Mouse (Mus musculus) thymus, postnatal 36 days (tissue): ENCODE measurements around the gene Dnm3.

Experiments used
- DNase-seq, 2 experiments: peaks; one replicate each; pipeline ENCODE4 v3.0.0; 2022; ENCODE audit warnings: mixed read lengths in 2 of 2

Gene Dnm3

GRCm38 (mm10) chr1:162323142-162323541, 154.7 kb downstream of the Dnm3 start:
- DNase-seq: no peak

- DNase-seq: no peak
Observed at GRCm38 (mm10) chr1:162313451-162314276, 164.2 kb downstream of the Dnm3 start.

DNA sequence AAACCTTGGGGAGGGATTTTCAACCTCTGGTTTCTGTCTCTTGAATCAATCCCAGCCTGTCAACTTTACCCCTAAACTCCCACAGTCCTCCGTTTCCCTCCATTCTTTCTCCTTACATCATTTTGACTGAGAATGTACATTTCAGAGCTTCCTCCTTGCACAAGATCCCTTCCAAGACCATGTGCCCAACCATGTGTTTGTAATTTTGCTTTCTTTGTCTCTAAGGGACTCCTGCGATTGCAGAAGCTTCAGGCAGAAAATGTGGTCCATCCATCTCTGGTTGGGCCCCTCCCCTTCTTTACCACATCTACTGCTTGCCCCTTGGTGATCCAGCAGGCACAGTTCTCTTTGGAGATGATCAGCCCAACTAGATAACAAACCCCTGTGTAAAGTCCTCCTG, 165.2 kb downstream of the Dnm3 start:
- DNase-seq: no peak

DNA sequence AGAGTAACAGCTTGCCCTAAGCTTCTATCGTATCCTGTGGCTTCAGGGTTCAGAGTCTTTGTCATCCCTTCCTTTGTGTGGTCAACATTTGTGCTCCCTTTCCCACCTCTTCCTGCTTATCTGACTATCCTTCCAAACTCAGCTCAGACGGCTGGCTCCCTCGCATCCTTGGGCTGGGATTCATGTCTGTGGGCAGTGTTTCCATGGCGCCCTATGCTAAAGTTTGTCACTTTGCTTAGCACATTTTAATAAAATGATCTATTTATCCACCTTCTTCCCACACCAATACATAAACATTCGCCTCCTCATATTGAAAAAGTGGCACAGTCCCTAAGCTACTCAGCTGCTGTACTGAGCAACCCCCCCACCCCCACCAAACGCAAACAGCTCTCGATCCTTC, 165.7 kb downstream of the Dnm3 start:
- no peak for DNase-seq

GRCm38 (mm10) chr1:162305247-162305646, 172.6 kb downstream of the Dnm3 start:
- no peak for DNase-seq

GRCm38 (mm10) chr1:162302480-162302879, 175.4 kb downstream of the Dnm3 start:
- no peak for DNase-seq

GRCm38 (mm10) chr1:162299558-162300319, 178.1 kb downstream of the Dnm3 start:
- DNase-seq: no peak

GRCm38 (mm10) chr1:162298527-162298926, 179.3 kb downstream of the Dnm3 start:
- DNase-seq: no peak

DNA sequence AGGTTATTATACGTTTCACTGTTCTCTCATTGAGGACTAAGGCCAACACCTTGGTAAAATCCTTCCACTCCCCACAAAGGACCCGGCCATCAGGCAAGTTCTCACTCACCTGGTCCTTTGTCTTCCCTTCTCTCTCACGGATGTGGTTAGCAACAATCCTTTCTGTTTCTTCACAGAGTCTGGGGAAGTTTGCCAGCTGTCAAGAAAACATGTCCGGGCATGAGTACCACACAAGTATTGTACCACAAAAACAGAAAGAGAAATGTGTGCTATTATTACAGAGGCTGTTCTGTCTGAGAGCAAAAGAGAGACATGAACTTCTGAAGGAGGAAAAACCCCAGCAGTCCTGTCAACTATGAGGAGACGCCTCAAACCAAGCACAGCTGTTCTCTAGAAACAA, 182.4 kb downstream of the Dnm3 start:
- peak; percentile 15 to 35 for DNase-seq

DNA sequence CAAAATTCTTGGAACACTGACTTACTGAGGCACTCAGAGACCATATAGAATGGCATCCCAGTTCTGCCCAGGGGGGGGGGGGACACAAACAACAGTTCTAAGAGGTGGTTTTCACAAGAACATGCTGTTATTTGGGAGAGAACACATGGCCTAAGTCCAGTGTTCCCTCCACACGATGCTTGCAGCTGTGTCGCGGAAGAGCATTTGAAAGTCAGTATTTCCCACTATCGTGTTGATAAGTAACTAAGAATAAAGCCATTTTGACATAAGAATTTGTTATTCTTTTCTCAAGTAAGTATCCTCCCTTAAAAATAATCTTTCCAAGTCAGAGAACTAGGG, 183.3 kb downstream of the Dnm3 start:
- DNase-seq: no peak

- no peak for DNase-seq
Observed at GRCm38 (mm10) chr1:162293732-162294571, 183.9 kb downstream of the Dnm3 start.

- DNase-seq: peak; percentile 16 to 30
Observed at GRCm38 (mm10) chr1:162286910-162287309, 190.9 kb downstream of the Dnm3 start.

DNA sequence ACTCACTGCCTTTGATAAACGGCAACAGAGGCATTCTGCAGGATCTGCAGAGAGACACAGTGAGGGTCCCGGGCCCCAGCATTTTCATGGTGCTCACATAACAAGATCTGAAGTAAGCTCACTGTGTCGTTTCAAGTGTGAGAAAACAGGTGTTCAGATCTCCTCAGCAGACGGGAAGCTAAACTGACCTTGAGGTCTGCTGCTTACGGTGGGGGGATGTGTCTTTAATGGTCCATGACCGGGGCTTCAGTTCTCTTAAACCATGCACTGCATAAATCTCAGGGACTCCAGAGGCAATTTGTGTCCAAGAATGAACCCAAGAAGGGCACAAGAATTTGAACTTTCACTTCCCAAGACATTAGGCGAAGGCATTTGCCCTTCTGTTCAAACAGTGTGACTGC, 195.9 kb downstream of the Dnm3 start:
- DNase-seq: peak in 1 of 2 experiments; percentile 11

- DNase-seq: no peak
Observed at GRCm38 (mm10) chr1:162280052-162280451, 197.8 kb downstream of the Dnm3 start.

- DNase-seq: no peak
Observed at GRCm38 (mm10) chr1:162276011-162276410, 201.8 kb downstream of the Dnm3 start.

DNA sequence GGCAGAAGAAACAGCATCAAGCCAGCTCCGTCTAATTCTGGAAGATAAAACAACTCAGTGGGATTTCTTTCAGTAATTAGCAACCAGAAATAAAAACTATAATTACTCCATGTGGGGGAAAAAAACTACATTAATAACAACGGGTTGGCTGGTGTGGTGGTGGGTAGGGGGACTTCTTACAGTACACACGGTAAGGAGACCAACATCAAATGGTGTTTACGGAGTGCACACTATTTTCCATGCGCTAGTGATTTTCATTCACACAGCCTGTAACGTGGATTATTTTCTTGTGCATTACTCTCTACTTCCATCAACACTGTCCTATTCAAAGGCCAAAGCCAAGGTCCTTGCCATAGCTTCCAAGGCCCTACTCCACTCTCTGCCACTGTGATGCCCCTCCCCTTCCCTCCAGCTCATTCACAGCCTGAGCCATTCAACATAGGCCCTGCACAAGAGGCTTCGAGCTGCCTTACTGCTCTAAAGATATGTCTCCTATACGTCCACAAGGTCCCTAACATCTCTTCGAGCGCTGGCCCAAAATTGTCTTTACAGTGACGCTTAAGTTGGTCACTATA, 203.1 kb downstream of the Dnm3 start:
- DNase-seq: no peak

DNA sequence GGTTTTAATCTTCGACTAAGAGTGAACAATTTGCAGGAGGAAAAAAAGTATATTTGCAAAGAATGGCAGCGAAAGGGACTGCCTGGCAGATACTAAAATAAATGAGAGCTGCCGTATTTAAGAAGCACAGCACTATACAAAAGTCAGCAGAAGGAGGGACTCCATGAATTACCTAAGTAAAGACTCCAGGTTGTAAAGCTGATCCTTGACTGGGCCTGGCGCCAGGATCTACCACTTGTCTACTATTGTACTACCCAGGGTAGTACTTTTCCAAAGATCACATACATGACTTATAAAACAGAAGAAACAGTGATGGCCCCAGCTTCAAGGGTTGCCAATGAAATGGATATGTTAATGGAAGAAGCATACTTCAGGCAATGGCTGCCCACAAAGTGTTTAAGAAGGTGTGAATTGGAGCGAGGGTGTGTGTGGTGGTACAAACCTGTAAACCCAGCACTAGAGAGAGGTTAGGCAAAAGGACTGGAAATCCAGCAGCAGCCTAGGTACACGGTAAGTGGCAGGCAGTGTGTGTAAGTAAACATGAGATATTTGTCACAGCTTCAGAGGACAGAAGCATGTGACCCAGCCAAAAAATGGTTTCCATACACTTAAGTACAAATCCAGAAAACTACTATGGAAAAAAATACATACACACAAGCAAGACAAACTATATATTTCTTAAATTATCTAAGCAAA, 220.8 kb downstream of the Dnm3 start:
- DNase-seq: no peak

DNA sequence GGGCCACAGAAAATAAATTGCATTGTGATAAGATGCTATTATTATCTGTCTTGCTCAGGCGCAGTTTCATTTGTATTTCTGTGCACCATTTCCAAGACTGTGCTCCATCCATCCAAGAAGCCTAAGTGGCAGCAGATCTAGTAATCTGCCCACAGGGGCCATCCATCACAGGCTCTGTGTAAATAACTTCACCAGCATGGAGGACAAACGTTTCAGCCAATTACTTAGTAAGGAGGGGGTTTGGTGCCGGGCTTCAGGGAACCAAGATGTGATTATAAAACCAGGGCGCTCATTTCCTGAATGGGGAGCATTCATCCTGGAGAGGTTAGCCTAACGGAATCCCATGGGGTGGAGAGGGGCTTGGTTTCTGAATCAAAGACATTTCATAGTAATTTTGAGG, 222.9 kb downstream of the Dnm3 start:
- no peak for DNase-seq

- no peak for DNase-seq
Observed at GRCm38 (mm10) chr1:162253971-162254641, 223.7 kb downstream of the Dnm3 start.

DNA sequence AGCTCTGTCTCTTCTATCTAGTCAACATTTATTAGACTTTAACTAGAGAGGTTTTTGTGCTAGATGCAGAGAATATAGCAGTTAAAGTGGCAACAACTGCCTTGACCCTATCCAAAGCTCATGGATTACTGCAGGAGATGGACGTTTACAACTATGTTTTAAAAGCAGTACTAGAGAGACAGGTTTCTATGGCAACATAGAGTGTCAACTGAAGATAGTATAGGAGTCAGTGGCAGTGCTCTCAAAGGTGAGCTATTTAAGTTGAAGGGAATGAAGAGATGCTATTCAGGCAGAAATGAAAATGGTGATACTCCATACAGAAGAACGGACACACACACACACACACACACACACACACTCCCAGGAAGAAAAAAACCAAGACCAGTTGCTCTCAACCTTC, 225.0 kb downstream of the Dnm3 start:
- DNase-seq: no peak

DNA sequence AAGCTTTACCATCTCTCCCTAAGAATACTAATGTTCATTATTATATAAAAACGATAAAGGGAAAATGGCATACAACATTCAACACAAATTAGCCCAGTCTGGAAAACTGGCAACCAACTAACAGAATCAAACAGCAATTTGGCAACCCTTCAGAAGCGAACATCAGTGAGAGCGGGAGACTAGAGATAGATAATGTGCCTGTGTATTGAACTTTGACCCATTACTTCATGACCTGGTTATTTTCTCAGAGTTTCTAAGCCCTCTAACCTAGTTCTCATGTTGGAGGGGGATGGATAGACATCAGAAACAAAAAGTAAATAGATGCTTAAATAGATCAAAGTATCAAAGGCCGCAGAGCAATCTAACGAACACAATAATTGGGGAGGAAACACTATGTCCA, 230.6 kb downstream of the Dnm3 start:
- no peak for DNase-seq

GRCm38 (mm10) chr1:162243651-162243990, 234.2 kb downstream of the Dnm3 start:
- no peak for DNase-seq
